8 mouse cellular contexts compared by ENCODE assay signal in the genomic region with DNA sequence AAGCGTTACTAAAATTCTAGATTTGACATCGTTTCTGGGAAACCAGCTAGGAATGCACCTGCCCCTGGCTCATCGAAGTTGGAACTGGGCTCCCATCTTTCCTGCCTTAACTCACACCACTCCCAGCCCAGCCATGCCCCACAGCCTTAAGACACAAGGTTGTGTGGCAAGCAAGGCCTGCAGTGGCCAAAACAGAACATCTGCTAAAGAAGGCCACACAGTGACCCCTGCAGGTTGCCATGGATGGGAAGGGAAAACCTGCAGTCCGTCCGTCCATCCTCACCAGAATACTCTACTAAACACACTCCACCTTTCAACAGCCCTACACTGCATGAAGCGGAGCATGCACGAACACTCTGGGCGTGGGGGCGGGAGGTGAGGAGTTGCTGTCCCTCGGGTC. TPM values are rescaled to one million over a fixed set of nuclear protein-coding genes. Genes with fewer than 3 reads are reported as not detected.
DNase-seq lines count a peak whose midpoint lies in the region; ATAC-seq and TF ChIP-seq lines count a peak whose summit lies in the region.

No protein-coding gene starts in this region.

- H3K27ac ChIP-seq in midbrain, embryonic 13.5 days = peak overlapping the region; percentile 85
- no peak overlapping the region for H3K27ac ChIP-seq in midbrain, embryonic 10.5 days (replicated peaks)
- peak overlapping the region; percentile 81 for H3K27ac ChIP-seq in embryonic facial prominence, embryonic 13.5 days
- peak overlapping the region; percentile 86 for H3K27ac ChIP-seq in heart, postnatal 0 days (ENCODE audit: low read depth)
- H3K27ac ChIP-seq in limb, embryonic 14.5 days (replicated peaks; ENCODE audit: low read depth, low read length) = peak overlapping the region; percentile 71
- H3K27ac ChIP-seq in neural tube, embryonic 14.5 days (ENCODE audit: low read depth, low read length) = peak overlapping the region; percentile 78

- no peak for TF ChIP-seq POLR2A in limb, embryonic 14.5 days (IDR thresholded peaks at IDR 0.05; ENCODE audit: borderline replicate concordance, extremely low read depth, insufficient read depth, insufficient read length)

- no peak overlapping the region for H3K9ac ChIP-seq in midbrain, embryonic 13.5 days (replicated peaks)
- H3K9ac ChIP-seq in embryonic facial prominence, embryonic 13.5 days = peak overlapping the region; percentile 37; the same call in 1 of the 2 replicates
- H3K9ac ChIP-seq in heart, postnatal 0 days (replicated peaks; ENCODE audit: low read depth, low read length) = peak overlapping the region; percentile 33; the same call in 1 of the 2 replicates
- no peak overlapping the region for H3K9ac ChIP-seq in limb, embryonic 14.5 days (ENCODE audit: low read depth, low read length, severe bottlenecking)
- no peak overlapping the region for H3K9ac ChIP-seq in neural tube, embryonic 14.5 days (replicated peaks; ENCODE audit: low read depth, low read length)

- no peaks in the 10 kb centered on the region for H3K27me3 ChIP-seq in midbrain, embryonic 13.5 days
- no peaks in the 10 kb centered on the region for H3K27me3 ChIP-seq in midbrain, embryonic 10.5 days (ENCODE audit: low read depth, poor library complexity, severe bottlenecking)
- no peaks in the 10 kb centered on the region for H3K27me3 ChIP-seq in embryonic facial prominence, embryonic 13.5 days
- H3K27me3 ChIP-seq in heart, postnatal 0 days (ENCODE audit: control insufficient read depth, insufficient read depth, low read length) = no peaks in the 10 kb centered on the region
- no peaks in the 10 kb centered on the region for H3K27me3 ChIP-seq in limb, embryonic 14.5 days (ENCODE audit: control insufficient read depth, insufficient read depth, low read length)
- H3K27me3 ChIP-seq in neural tube, embryonic 14.5 days (ENCODE audit: control insufficient read depth, insufficient read depth, low read length) = no peaks in the 10 kb centered on the region

- intact Hi-C loops in left cerebral cortex, postnatal 14 days (cut with DNase I) = no loop called here

- no peaks in the 10 kb centered on the region for H3K36me3 ChIP-seq in midbrain, embryonic 13.5 days
- H3K36me3 ChIP-seq in midbrain, embryonic 10.5 days = peaks cover 28% of the 10 kb centered on the region; the same call in 1 of the 2 replicates
- 0 out of 2 replicates have a peak, but pooled peaks cover 8% of the 10 kb centered on the region for H3K36me3 ChIP-seq in embryonic facial prominence, embryonic 13.5 days
- no peaks in the 10 kb centered on the region for H3K36me3 ChIP-seq in heart, postnatal 0 days (replicated peaks; ENCODE audit: control insufficient read depth, insufficient read depth, low read length)
- peaks cover 3% of the 10 kb centered on the region; the same call in 1 of the 2 replicates for H3K36me3 ChIP-seq in limb, embryonic 14.5 days (ENCODE audit: control insufficient read depth, insufficient read depth, low read length)
- H3K36me3 ChIP-seq in neural tube, embryonic 14.5 days (ENCODE audit: control insufficient read depth, insufficient read depth, low read length) = no peaks in the 10 kb centered on the region

- DNase-seq in midbrain, embryonic 10.5 days (ENCODE audit: low spot score) = no peak
- DNase-seq in heart, postnatal 0 days (ENCODE audit: low spot score) = no peak
- no peak for DNase-seq in limb, embryonic 14.5 days (ENCODE audit: low spot score)
- DNase-seq in left cerebral cortex, postnatal 14 days (ENCODE audit: low spot score in 2 of 2) = no peak
- no peak for DNase-seq in spleen, adult 12 weeks (ENCODE audit: low spot score)

- TF ChIP-seq EP300 in heart, postnatal 0 days (IDR thresholded peaks at IDR 0.05; ENCODE audit: low read depth) = no peak

- TF ChIP-seq CTCF in heart, postnatal 0 days (IDR thresholded peaks at IDR 0.05; ENCODE audit: low read depth) = peak; percentile 49

- no peak for ATAC-seq in midbrain, embryonic 13.5 days
- no peak for ATAC-seq in embryonic facial prominence, embryonic 13.5 days (ENCODE audit: insufficient number of reproducible peaks, insufficient read depth, low FRiP score, low TSS enrichment, low read depth)
- ATAC-seq in heart, postnatal 0 days (ENCODE audit: insufficient read depth, low read depth) = peak; percentile 45; the same call in 1 of the 2 replicates
- no peak for ATAC-seq in limb, embryonic 14.5 days (ENCODE audit: low FRiP score, low read depth)
- ATAC-seq in neural tube, embryonic 14.5 days (ENCODE audit: low read depth) = peak; percentile 35; the same call in 1 of the 2 replicates

- WGBS in midbrain, embryonic 13.5 days = 76% methylated on average over 10 of the region's 10 CpGs
- WGBS in midbrain, embryonic 10.5 days = 84% methylated on average over 10 of the region's 10 CpGs
- 81% methylated on average over 10 of the region's 10 CpGs for WGBS in embryonic facial prominence, embryonic 13.5 days
- WGBS in heart, postnatal 0 days = 39% methylated on average over 10 of the region's 10 CpGs
- 84% methylated on average over 10 of the region's 10 CpGs for WGBS in limb, embryonic 14.5 days
- 73% methylated on average over 10 of the region's 10 CpGs for WGBS in neural tube, embryonic 14.5 days

- no peaks in the 10 kb centered on the region for H3K9me3 ChIP-seq in midbrain, embryonic 13.5 days
- H3K9me3 ChIP-seq in midbrain, embryonic 10.5 days (replicated peaks) = no peaks in the 10 kb centered on the region
- H3K9me3 ChIP-seq in embryonic facial prominence, embryonic 13.5 days = no peaks in the 10 kb centered on the region
- no peaks in the 10 kb centered on the region for H3K9me3 ChIP-seq in heart, postnatal 0 days (replicated peaks; ENCODE audit: control insufficient read depth, low read length)
- no peaks in the 10 kb centered on the region for H3K9me3 ChIP-seq in limb, embryonic 14.5 days (ENCODE audit: control insufficient read depth, low read length)
- H3K9me3 ChIP-seq in neural tube, embryonic 14.5 days (ENCODE audit: control insufficient read depth, low read length) = no peaks in the 10 kb centered on the region

- H3K4me2 ChIP-seq in midbrain, embryonic 13.5 days (replicated peaks) = no peak overlapping the region; the same call in 1 of the 2 replicates
- peak overlapping the region; percentile 26; the same call in 1 of the 2 replicates for H3K4me2 ChIP-seq in embryonic facial prominence, embryonic 13.5 days
- H3K4me2 ChIP-seq in heart, postnatal 0 days (ENCODE audit: low read depth, low read length) = peak overlapping the region; percentile 33; the same call in 1 of the 2 replicates
- no peak overlapping the region for H3K4me2 ChIP-seq in limb, embryonic 14.5 days (replicated peaks; ENCODE audit: low read depth, low read length, severe bottlenecking)
- peak overlapping the region; percentile 18; the same call in 1 of the 2 replicates for H3K4me2 ChIP-seq in neural tube, embryonic 14.5 days (ENCODE audit: low read depth, low read length)

- no peak overlapping the region for H3K4me3 ChIP-seq in midbrain, embryonic 13.5 days (replicated peaks)
- no peak overlapping the region for H3K4me3 ChIP-seq in midbrain, embryonic 10.5 days
- no peak overlapping the region for H3K4me3 ChIP-seq in embryonic facial prominence, embryonic 13.5 days
- no peak overlapping the region for H3K4me3 ChIP-seq in heart, postnatal 0 days (ENCODE audit: low read depth, low read length)
- H3K4me3 ChIP-seq in limb, embryonic 14.5 days (replicated peaks; ENCODE audit: low read length) = no peak overlapping the region
- H3K4me3 ChIP-seq in neural tube, embryonic 14.5 days (ENCODE audit: low read depth, low read length) = no peak overlapping the region

- H3K4me1 ChIP-seq in midbrain, embryonic 13.5 days (replicated peaks) = peaks cover 24% of the 10 kb centered on the region
- H3K4me1 ChIP-seq in midbrain, embryonic 10.5 days = peaks cover 14% of the 10 kb centered on the region
- H3K4me1 ChIP-seq in embryonic facial prominence, embryonic 13.5 days = peaks cover 35% of the 10 kb centered on the region
- peaks cover 10% of the 10 kb centered on the region for H3K4me1 ChIP-seq in heart, postnatal 0 days (ENCODE audit: control insufficient read depth, insufficient read depth)
- peaks cover 5% of the 10 kb centered on the region for H3K4me1 ChIP-seq in limb, embryonic 14.5 days (ENCODE audit: control insufficient read depth, insufficient read depth, low read length)
- H3K4me1 ChIP-seq in neural tube, embryonic 14.5 days (ENCODE audit: control insufficient read depth, insufficient read depth, low read length) = peaks cover 9% of the 10 kb centered on the region; the same call in 1 of the 2 replicates

RNA-seq across cellular contexts. Expression of a gene that starts 31.5 kb away (rescaled TPM):
- polyA plus RNA-seq in midbrain, embryonic 13.5 days (2015; fragmentation: Nextera tagmentation; extraction: Ambion mirVana) = 18.3 and 20.5 TPM in 2 replicates
- 12.3 and 14.8 TPM in 2 replicates for polyA plus RNA-seq in midbrain, embryonic 10.5 days (2016; fragmentation: Nextera tagmentation; extraction: Ambion mirVana)
- polyA plus RNA-seq in embryonic facial prominence, embryonic 13.5 days (2015; fragmentation: Nextera tagmentation; extraction: Ambion mirVana) = 11.6 and 12.7 TPM in 2 replicates
- 2.3 and 5.9 TPM in 2 replicates for total RNA-seq in heart, postnatal 0 days (2014; rRNA removed; ENCODE audit: low replicate concordance)
- polyA plus RNA-seq in heart, postnatal 0 days (2015; fragmentation: Nextera tagmentation; extraction: Ambion mirVana) = 4.3 and 4.9 TPM in 2 replicates
- 15.9 and 16.2 TPM in 2 replicates for polyA plus RNA-seq in limb, embryonic 14.5 days (2012; rRNA removed)
- polyA plus RNA-seq in limb, embryonic 14.5 days (2014; fragmentation: Nextera tagmentation; extraction: Ambion mirVana) = 12.2 and 13.1 TPM in 2 replicates
- 21.7 and 23.9 TPM in 2 replicates for polyA plus RNA-seq in neural tube, embryonic 14.5 days (2014; fragmentation: Nextera tagmentation; extraction: Ambion mirVana)
- 10 to 100 TPM; 49.5 to 58.6 TPM for total RNA-seq in left cerebral cortex, postnatal 14 days (2021)

Comparison
In these comparisons a context has a peak if more than half of its experiments do, and no peak if none do; other contexts are left out.
1. ATAC-seq: peak in heart, postnatal 0 days (single experiment) and neural tube, embryonic 14.5 days (single experiment); none in midbrain, embryonic 13.5 days (single experiment), embryonic facial prominence, embryonic 13.5 days (single experiment) and limb, embryonic 14.5 days (single experiment).
2. H3K4me2 ChIP-seq: peak in embryonic facial prominence, embryonic 13.5 days (single experiment), heart, postnatal 0 days (single experiment) and neural tube, embryonic 14.5 days (single experiment); none in midbrain, embryonic 13.5 days (single experiment) and limb, embryonic 14.5 days (single experiment).
3. H3K9ac ChIP-seq: peak in embryonic facial prominence, embryonic 13.5 days (single experiment) and heart, postnatal 0 days (single experiment); none in midbrain, embryonic 13.5 days (single experiment), limb, embryonic 14.5 days (single experiment) and neural tube, embryonic 14.5 days (single experiment).